Mouse (Mus musculus) kidney, adult 2 months (tissue): ENCODE data around the gene Sdr39u1.

Source experiments
- CTCF ChIP-seq: fragments of 200-500 bp; conservative IDR thresholded peaks from 2 replicates; pipeline ENCODE4 v1.5.1; 2011; ENCODE audit warnings: low read depth, mild to moderate bottlenecking, control low read depth, low read length, moderate library complexity, mixed read lengths; ENCODE audit not compliant: insufficient read depth, insufficient read length
- POLR2A ChIP-seq: fragments of 200-500 bp; IDR thresholded peaks from one replicate; pipeline ENCODE4 v1.6.1; 2011; ENCODE audit warnings: low read depth, low read length, control low read depth

DNA sequence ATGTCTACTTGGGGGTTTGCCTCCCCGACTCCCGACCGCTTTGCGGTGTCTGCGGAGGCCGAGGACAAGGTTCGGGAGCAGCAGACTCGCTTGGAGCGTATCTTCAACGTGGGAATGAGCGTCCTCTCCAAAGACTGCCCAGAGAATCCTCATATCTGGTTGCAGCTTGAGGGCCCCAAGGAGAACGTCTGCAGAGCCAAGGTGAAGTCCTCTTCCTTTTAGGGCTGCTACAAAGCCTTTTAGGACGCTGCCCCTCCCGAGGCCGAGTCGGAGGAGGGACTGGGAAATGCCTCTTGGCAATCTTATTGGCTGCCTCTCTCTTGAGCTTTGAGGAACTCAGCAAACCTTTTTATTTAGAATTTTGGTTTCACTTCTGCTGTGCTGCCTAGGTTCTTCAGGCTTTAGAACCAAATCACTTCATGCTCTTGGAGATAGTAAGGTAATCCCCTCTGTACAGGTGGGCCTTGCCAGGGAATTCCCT lies 14.3 kb downstream of the Sdr39u1 start:
- TF ChIP-seq CTCF (no peak), POLR2A (no peak)
